Mouse (Mus musculus): Measurements from ENCODE around the gene Tm4sf5.

DNA sequence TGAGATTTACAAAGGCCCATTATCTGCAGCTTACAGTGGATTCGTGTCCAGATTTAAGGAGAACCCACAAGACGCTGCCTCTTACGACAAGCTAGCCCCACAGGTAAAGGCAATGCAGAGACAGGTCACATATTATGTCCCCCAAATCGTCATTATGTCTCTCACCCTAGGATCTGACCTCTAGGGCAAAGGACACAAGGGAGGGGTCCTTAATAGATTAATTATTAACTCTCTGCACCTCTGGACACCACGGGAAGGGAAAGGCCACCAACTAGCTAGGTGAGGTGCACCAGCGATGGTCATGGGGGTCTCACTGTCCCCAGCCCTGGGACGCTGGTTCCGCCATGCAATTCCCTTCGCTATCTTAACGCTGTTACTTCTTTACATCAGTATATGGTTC is 13.9 kb downstream of the Tm4sf5 start, which contains the start of gene Gltpd2:
- TF ChIP-seq CTCF (IDR thresholded peaks at IDR 0.05; ENCODE audit: extremely low read depth, insufficient read length, insufficient replicate concordance, low read depth, low read length) (no peak), POLR2A (IDR thresholded peaks at IDR 0.05; ENCODE audit: low read depth, low read length) (no peak)
